Mouse (Mus musculus) lung, embryonic 16.5 days (tissue): ENCODE measurements around the gene Mybpc3. TPM values are rescaled to one million over a fixed set of nuclear protein-coding genes. Genes with fewer than 3 reads are reported as not detected.

ENCODE experiments used
- ATAC-seq: fragments of 200-750 bp; cut with Nextera tagmentation; 2 replicates; pipeline ENCODE4 v1.8.0; 2017; ENCODE audit warnings: low read depth, mild to moderate bottlenecking, moderate library complexity
- H3K27ac ChIP-seq: fragments of 300-500 bp; sonication (generic); 2 replicates; pipeline ENCODE4 v1.5.1; 2014; ENCODE audit warnings: mild to moderate bottlenecking, control low read depth, low read length
- H3K27me3 ChIP-seq: fragments of 300-500 bp; sonication (generic); 2 replicates; pipeline ENCODE4 v1.6.1; 2014; ENCODE audit warnings: low read depth, low read length, mixed read lengths; ENCODE audit not compliant: control insufficient read depth, insufficient read depth
- H3K36me3 ChIP-seq: fragments of 300-500 bp; sonication (generic); 2 replicates; pipeline ENCODE4 v1.6.1; 2014; ENCODE audit warnings: low read length; ENCODE audit not compliant: control insufficient read depth, insufficient read depth
- H3K4me1 ChIP-seq: fragments of 300-500 bp; sonication (generic); replicated peaks from 2 replicates; pipeline ENCODE4 v1.6.1; 2014; ENCODE audit warnings: low read length, mixed read lengths; ENCODE audit not compliant: control insufficient read depth, insufficient read depth
- H3K4me2 ChIP-seq: fragments of 300-500 bp; sonication (generic); 2 replicates; pipeline ENCODE4 v1.6.1; 2014; ENCODE audit warnings: low read depth, low read length, control low read depth
- H3K4me3 ChIP-seq: fragments of 300-500 bp; sonication (generic); 2 replicates; pipeline ENCODE4 v1.5.1; 2014; ENCODE audit warnings: mild to moderate bottlenecking, low read length, control low read depth
- H3K9ac ChIP-seq: fragments of 300-500 bp; sonication (generic); 2 replicates; pipeline ENCODE4 v1.6.1; 2014; ENCODE audit warnings: low read length, control low read depth
- H3K9me3 ChIP-seq: fragments of 300-500 bp; sonication (generic); 2 replicates; pipeline ENCODE4 v1.6.1; 2016; ENCODE audit warnings: low read length; ENCODE audit not compliant: control insufficient read depth
- WGBS: fragments of 180-500 bp; shearing (Covaris S2); extraction: QIAGEN DNeasy Blood & Tissue Kit; methylation state at CpG from one replicate; pipeline ENCODE4 v1.1.7; 2014; 5-methylcytosine and 5-hydroxymethylcytosine counted together
- polyA plus RNA-seq: library from polyadenylated mRNA; unstranded; fragments of >200 nt; fragmentation: Nextera tagmentation; extraction: Ambion mirVana; gene quantifications from 2 replicates; pipeline ENCODE4 v1.2.1, GENCODE M21; 2015

Mybpc3 gene
- polyA plus RNA-seq, 1 experiment from 2014 or later: 18.0 TPM

GRCm38 (mm10) chr2:91125101-91125500 is 7.2 kb downstream of the Mybpc3 start:
- Histone ChIP-seq H3K27me3 (no peaks in the 10 kb centered on the region), H3K27ac (no peak overlapping the region), H3K9ac (no peak overlapping the region), H3K9me3 (no peaks in the 10 kb centered on the region), H3K4me3 (no peak overlapping the region), H3K4me2 (no peak overlapping the region), H3K36me3 (no peaks in the 10 kb centered on the region), H3K4me1 (no peaks in the 10 kb centered on the region)
- ATAC-seq: no peak
- WGBS: 73% methylated on average over 10 of the region's 10 CpGs

GRCm38 (mm10) chr2:91128761-91129160 is 10.8 kb downstream of the Mybpc3 start:
- Histone ChIP-seq H3K9ac (no peak overlapping the region), H3K9me3 (no peaks in the 10 kb centered on the region), H3K4me2 (no peak overlapping the region), H3K36me3 (no peaks in the 10 kb centered on the region), H3K27ac (no peak overlapping the region), H3K4me3 (no peak overlapping the region), H3K4me1 (no peaks in the 10 kb centered on the region), H3K27me3 (no peaks in the 10 kb centered on the region)
- WGBS: 73% methylated on average over 5 of the region's 5 CpGs
- no peak for ATAC-seq

- WGBS: 85% methylated on average over 6 of the region's 6 CpGs
- Histone ChIP-seq H3K9ac (no peak overlapping the region), H3K4me2 (no peak overlapping the region), H3K9me3 (no peaks in the 10 kb centered on the region), H3K36me3 (no peaks in the 10 kb centered on the region), H3K27me3 (no peaks in the 10 kb centered on the region), H3K4me1 (no peaks in the 10 kb centered on the region), H3K27ac (no peak overlapping the region), H3K4me3 (no peak overlapping the region)
- no peak for ATAC-seq
Observed at GRCm38 (mm10) chr2:91130126-91130525, 12.2 kb downstream of the Mybpc3 start.

GRCm38 (mm10) chr2:91131251-91131650 is 13.3 kb downstream of the Mybpc3 start:
- Histone ChIP-seq H3K36me3 (no peaks in the 10 kb centered on the region), H3K4me1 (no peaks in the 10 kb centered on the region), H3K4me3 (no peak overlapping the region), H3K27me3 (no peaks in the 10 kb centered on the region), H3K9ac (no peak overlapping the region), H3K9me3 (no peaks in the 10 kb centered on the region), H3K27ac (no peak overlapping the region), H3K4me2 (no peak overlapping the region)
- no peak for ATAC-seq
- WGBS: 86% methylated on average over 15 of the region's 15 CpGs

GRCm38 (mm10) chr2:91132035-91132434 is 14.1 kb downstream of the Mybpc3 start:
- Histone ChIP-seq H3K9me3 (no peaks in the 10 kb centered on the region), H3K27me3 (no peaks in the 10 kb centered on the region), H3K4me2 (no peak overlapping the region), H3K4me1 (no peaks in the 10 kb centered on the region; the same call in 1 of the 2 replicates), H3K27ac (no peak overlapping the region), H3K9ac (no peak overlapping the region), H3K4me3 (no peak overlapping the region), H3K36me3 (no peaks in the 10 kb centered on the region)
- no peak for ATAC-seq
- 46% methylated on average over 3 of the region's 3 CpGs for WGBS

GRCm38 (mm10) chr2:91136513-91137412 is 18.8 kb downstream of the Mybpc3 start:
- no peaks in the 10 kb centered on the region for H3K9me3 ChIP-seq
- no peak overlapping the region for H3K27ac ChIP-seq
- H3K9ac ChIP-seq: no peak overlapping the region
- no peaks in the 10 kb centered on the region for H3K27me3 ChIP-seq
- WGBS: 72% methylated on average over 11 of the region's 11 CpGs
- no peak overlapping the region for H3K4me2 ChIP-seq
- no peaks in the 10 kb centered on the region for H3K36me3 ChIP-seq
- H3K4me3 ChIP-seq: no peak overlapping the region
- no peak for ATAC-seq
- H3K4me1 ChIP-seq: no peaks in the 10 kb centered on the region; the same call in 1 of the 2 replicates

- no peaks in the 10 kb centered on the region for H3K27me3 ChIP-seq
- no peak overlapping the region for H3K4me2 ChIP-seq
- no peak overlapping the region for H3K9ac ChIP-seq
- 57% methylated on average over 6 of the region's 6 CpGs for WGBS
- ATAC-seq: no peak
- H3K4me1 ChIP-seq: no peaks in the 10 kb centered on the region; the same call in 1 of the 2 replicates
- no peak overlapping the region for H3K27ac ChIP-seq
- H3K4me3 ChIP-seq: no peak overlapping the region
- H3K36me3 ChIP-seq: no peaks in the 10 kb centered on the region
- H3K9me3 ChIP-seq: no peaks in the 10 kb centered on the region
Observed at GRCm38 (mm10) chr2:91137481-91137880, 19.5 kb downstream of the Mybpc3 start.

GRCm38 (mm10) chr2:91139311-91139710 is 21.4 kb downstream of the Mybpc3 start:
- WGBS: 56% methylated on average over 5 of the region's 5 CpGs
- Histone ChIP-seq H3K9ac (no peak overlapping the region), H3K4me3 (no peak overlapping the region), H3K9me3 (no peaks in the 10 kb centered on the region), H3K4me2 (no peak overlapping the region), H3K27ac (no peak overlapping the region), H3K36me3 (no peaks in the 10 kb centered on the region), H3K27me3 (no peaks in the 10 kb centered on the region), H3K4me1 (no peaks in the 10 kb centered on the region; the same call in 1 of the 2 replicates)
- no peak for ATAC-seq

GRCm38 (mm10) chr2:91139764-91140163 is 21.8 kb downstream of the Mybpc3 start:
- H3K36me3 ChIP-seq: no peaks in the 10 kb centered on the region
- H3K9ac ChIP-seq: no peak overlapping the region
- H3K27ac ChIP-seq: no peak overlapping the region
- no peaks in the 10 kb centered on the region for H3K9me3 ChIP-seq
- ATAC-seq: no peak
- H3K27me3 ChIP-seq: no peaks in the 10 kb centered on the region
- H3K4me2 ChIP-seq: no peak overlapping the region
- WGBS: 82% methylated on average over 8 of the region's 8 CpGs
- H3K4me1 ChIP-seq: no peaks in the 10 kb centered on the region; the same call in 1 of the 2 replicates
- no peak overlapping the region for H3K4me3 ChIP-seq
